Mouse (Mus musculus) Muller cell, postnatal 12 days (primary cell): ENCODE data around the gene Kif6.

Experiments
- DNase-seq: peaks from one replicate; pipeline ENCODE4 v3.0.0-alpha.2; 2015; ENCODE audit errors: inconsistent ontology term

Kif6 gene

DNA sequence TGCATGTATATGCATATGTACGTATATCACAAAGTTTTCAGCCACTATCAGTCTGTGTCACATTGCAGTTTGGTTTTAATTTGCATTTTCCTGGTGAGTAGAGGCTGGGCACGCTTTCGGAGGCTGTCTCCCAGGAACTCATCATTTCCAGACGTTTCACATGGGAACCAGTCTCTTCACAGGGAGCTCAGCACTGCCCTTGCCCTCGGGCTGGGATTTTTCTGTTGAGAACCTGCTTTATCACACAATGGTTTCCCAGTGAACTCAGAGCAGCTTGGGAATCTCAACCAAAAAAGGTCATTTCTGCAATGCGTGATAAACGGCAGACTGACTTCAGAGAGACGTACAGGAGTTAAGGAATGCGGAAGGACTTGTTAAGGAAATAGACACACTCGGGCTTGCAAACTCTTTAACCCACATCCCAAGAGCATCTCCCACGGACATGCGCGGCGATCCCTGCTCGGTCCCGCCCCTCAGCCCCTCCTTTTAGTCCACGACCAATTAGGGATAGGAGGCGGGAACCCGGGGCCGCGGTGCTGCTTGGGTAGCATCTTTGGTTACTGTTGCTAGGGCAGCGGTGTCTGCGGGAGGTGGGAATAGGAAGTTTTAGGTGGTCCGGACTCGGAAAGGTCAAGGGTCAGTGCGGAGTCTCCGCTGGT lies at the start of gene Kif6:
Kif6 (plus strand) TSS at position 560 of the 659 bp plus-strand sequence.
- peak; percentile 95 for DNase-seq

DNA sequence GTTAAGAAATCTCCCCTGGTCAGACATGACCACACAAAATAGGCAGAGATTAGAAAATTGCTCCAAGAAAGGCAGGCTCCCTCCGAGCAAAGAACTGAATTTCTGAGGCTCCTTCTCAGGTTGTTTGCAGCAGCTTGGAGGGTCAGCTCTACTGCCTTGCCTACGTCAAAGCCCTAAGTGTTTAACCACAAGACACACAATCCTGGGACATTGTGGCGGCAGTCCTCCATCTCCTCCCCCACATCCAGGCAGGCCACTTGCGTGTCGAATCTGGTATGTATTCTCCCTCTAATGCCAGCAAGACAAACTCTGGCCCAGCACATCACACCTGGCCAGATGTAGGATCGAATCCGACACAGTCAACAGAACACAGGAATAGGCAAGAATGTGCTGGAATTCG lies 46.2 kb upstream of the Kif6 start:
- no peak for DNase-seq

DNA sequence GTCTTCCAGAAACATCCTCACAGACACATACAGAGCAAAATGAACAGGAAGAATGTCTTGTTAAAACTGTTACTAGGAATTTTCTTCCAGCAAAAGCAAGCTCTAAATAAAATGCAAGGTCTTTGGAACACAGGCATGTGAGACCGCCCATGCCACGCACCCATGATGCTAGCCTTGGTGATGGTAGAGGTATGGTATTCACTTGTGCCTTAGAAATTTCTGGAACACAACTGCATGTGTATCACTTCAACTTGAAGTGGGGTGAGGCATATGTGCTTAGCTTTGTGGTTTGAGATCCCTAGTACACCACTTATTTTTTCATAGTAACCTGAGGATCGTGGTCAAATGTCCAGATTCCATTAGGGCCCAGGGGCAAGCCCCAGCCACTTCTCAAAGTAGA lies 37.6 kb upstream of the Kif6 start:
- DNase-seq = no peak

DNA sequence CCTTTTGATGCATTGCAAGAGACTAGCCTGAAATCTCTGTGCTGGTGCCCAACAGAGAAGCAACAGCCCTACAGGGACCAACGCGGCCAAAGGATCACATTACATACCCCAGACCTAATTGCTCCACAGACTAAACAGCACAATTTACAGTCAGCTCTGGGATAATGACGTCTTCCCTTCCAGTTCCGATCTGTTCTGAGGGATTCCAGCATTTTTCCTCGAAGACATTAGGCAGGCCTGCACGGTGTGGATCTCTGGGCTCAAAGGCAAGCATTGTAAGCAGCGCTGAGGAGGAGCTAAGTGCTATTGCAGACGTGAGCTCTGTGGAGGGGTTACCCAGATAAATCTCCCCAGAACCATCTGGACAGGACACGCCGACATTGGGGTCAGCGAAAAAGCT lies 32.5 kb upstream of the Kif6 start:
- no peak for DNase-seq

DNA sequence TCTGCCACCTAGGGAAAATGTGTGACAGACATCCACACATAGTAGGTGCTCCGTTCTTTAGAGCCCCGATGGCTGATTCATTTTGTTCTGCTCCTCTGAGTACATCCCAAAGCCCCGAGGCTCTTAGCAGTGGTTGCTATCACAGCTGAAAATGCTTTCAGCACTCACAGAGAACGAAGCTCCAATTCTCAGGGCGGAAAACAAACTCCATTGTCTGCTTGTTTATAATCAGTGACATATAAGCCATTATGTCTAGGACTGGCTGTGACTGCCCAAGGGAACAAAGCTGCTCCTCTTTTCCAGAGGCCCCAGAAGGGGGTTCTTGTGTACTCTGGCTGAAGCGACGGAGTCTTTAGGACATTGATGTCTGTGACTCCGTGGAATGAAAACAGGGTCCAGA lies 24.9 kb upstream of the Kif6 start:
- peak; percentile 6 for DNase-seq

DNA sequence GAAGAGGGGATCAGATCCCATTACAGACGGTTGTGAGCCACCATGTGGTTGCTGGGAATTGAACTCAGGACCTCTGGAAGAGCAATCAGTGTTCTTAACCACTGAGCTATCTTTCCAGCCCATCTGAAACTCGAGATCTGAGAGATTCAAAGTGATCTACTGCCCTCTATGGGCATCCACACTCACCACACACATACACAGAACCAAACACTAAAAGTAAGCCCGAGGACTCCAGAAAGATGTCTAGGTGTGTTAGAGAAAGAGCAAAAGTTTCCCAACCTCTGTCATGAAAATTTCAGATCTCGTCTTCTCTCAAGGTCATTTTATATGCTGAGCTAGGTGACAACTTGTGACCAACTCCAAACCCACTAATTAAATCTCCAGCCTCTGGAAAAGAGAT lies 9.5 kb upstream of the Kif6 start:
- DNase-seq = no peak

DNA sequence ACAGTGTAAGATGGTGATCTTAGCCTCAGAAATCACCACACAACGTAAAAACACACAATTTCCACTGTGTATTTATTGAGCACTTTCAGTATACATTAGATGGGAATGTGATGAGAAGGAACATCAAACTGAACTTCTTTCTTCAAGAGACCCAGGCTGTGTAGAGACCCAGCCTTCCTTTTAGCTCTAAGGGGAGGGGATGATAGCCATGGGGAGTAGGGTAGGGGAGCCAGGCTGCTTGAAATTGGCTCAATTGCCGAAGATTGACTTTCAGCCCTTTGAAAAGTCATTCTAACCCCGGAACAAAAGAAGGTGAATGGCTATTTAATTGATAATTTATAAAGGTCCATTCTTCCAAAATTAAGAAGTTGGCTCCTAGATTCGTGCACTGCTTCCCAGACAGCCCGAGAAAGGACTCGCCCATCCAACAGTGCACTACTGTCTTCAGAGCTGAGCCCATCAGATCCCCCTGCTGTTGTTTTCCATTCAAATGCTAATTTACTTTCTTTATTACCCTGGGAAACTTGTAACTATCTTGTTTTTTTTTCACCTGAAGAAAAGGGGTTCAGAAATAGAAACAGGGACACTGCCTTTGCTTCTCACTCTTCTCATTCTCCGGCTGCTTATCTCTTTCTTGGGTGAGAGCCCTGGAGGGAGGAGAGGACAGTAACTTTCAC lies 7.4 kb upstream of the Kif6 start:
- DNase-seq = peak; percentile 18

DNA sequence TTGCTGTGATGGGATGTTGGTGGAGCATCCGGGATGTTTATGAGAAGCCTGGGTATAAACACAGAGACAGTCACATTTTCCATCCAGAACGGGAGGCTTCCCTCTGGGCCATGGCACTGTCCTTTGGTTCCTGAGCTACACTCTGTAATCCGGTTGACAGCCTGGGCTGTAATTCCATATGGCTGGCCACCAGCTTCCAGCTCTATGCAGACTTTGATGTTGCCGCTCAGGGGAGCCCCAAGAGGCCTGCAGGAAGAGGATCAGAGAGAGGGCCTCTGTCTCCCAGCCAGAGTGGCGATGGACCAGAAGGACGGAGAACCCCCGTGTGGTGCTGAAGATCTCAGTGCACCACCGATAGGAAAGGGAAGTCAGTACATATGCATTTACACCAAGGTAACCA lies 4.6 kb upstream of the Kif6 start:
- no peak for DNase-seq

DNA sequence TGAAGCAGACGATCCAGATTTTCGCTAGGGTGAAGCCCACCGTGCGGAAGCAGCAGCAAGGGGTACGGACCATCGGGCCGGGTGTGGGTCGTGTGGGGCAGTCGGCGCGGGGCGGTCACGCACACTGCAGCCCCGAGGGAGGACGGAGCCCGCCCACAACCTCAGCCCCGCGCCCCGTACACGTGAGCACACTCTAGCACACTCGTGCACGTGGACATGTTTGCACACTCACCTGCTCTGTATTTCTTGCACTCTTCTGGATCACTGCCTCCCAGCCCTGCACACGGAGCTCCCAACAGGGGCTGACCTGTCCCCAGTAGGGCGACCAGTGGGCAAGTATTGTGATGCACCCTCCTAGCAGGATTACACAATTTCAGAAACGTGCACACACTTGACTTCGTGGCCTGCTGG lies 310 bp downstream of the Kif6 start:
- no peak for DNase-seq

DNA sequence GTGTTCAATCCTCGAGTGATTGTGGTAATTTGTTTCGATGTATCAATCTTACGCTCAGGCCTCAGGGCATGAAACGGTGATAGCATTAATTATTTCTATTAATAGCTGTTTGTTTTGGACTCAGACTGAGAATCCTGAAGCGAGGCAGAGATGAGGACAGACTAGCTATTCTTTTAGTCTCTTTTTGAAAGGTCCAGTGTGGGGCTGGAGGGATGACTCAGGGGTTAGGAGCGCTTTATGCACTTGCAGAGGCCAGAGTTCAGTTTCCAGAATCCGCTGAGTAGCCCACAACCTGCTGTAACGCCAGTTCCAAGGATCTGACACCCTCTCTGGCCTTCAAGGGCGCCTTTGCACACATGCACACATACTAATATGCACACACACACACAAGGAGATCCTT lies 9.6 kb downstream of the Kif6 start:
- peak; percentile 97 for DNase-seq

DNA sequence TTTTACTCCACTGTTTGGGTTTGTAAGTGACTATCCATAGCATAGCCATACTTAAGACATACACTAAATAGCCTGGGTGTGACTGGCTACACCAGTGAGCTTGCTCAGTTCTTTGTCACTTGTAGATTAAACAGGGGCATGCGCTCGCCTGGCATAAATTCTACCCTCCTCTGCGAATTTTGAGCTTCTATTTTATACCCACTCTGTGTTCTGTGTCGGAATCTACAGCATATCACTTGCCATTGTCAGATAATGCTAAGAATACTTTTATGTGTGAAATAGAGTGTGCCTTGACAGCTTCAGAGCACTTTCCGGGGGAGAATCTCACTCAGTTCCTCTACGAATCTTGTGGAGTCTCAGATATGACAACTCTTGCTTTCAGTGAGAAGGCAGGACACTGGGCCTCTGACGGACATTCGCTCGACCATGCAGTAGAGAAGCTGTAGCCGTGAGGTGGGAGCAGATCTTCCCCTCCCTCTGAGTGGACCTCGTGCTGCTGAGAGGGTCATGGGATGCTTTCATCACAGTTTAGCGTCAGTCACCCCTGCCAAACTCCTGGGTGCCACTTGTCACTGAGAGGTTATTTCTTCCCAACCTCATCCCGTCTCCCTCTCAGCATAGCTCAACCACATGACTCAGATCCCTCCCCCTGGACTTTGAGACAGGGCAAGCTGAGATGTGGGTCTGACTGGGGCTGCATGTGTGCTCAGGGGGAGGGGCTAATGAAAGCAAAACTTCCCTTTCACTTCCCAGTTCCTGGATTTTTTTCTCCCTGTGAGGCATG lies 12.3 kb downstream of the Kif6 start:
- peak; percentile 4 for DNase-seq

DNA sequence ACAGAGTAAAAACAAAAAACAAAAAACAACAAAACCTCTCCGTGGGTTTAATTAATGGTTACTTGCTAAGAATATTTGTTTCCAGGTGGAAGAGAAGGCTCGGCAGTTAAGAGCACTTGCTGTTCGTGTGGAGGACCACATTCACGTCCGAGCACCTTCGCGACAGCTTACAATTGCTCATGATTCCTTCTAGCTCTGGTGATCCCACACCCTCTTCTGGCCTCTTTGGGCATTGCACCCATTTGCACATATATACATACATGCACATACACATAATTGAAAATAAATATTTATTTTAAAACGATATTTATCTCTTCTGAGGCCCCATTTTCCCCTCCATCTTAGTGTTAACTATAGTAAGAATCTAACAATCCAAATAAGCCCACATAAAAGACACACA lies 13.9 kb downstream of the Kif6 start:
- DNase-seq = no peak

DNA sequence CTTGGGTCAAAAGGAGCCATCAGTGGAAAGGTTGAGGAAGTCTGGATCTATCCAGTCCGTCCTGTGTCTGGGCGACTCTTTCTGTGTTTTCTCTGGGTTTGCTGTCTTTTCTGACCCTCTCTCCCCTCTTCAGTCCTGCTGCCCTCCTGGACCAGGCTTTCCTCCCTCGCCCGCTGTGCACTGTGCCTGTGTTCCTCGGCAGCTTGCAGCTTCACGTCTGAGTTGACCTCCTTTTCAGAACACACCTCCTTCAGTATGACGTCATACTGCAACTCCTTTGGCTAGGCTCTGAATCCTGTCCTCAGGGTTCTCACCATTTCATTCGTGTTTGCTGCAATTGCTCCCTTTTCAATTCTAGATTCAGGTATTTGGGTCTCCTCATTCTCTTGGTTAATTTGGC lies 18.1 kb downstream of the Kif6 start:
- DNase-seq = peak; percentile 10

DNA sequence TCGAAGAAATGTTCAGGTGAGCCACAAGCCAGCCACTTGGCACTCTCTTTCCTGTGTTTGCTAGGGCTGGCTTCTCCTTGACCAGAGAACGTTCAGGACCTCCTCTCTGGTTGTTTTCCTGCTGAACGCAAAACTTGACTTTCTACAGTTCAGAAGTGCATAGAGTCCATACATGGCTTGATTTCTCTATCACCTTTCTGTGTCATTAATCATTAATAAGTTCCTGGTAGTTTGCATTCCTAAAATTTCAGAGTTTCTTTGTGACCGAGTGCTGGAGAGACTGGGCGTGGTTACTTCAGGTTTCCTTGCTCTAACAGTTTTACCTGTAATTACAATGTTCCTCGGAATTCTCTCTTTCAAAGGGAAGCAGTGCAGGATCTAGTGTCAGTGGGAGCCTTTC lies 27.0 kb downstream of the Kif6 start:
- no peak for DNase-seq

DNA sequence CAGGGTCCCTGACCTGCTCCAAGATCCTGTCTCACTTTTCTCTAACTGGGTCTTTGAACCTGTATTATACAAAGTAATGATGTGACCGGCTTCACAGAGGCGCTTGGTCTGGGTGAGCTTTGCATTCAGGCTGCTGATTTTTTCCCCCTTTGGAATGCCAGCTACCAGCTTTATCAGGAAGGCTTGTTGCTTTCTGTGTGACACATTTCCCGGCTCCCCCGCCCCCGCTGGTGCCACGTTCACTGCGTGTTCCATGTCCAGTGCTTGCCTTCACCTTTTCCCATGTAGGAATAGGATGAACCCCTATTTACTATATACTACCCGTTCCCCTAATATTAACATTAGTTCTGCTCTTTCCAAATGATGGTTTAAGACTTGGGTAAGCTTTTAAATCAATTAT lies 27.4 kb downstream of the Kif6 start:
- no peak for DNase-seq

DNA sequence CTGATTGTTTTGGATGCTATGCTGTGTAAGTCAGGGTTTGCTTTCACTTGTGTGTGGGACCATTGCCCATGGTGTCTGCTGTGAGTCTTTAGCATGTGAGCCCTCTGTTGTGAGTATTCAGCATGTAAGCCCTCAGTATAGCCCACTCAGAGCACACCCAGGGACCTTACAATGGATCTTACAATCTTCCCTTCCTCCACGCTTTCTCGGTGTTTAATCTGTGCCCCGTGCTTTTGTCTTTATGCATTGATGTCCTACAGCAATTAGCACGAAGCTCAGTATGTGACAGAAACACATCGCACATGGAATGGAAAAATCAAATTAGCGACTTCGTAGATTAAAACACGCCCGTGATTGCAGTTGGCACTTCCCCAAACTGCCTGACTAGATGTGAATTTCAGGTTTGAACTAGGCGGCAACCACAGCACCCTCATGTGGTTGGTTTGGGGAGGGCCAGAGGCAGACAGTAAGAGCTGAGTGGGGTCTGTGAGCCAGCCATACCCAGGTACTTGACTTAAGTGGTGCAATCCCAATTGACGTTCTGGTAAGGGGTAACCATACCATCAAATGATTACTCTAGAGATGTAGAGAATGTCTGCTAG lies 28.1 kb downstream of the Kif6 start:
- no peak for DNase-seq

DNA sequence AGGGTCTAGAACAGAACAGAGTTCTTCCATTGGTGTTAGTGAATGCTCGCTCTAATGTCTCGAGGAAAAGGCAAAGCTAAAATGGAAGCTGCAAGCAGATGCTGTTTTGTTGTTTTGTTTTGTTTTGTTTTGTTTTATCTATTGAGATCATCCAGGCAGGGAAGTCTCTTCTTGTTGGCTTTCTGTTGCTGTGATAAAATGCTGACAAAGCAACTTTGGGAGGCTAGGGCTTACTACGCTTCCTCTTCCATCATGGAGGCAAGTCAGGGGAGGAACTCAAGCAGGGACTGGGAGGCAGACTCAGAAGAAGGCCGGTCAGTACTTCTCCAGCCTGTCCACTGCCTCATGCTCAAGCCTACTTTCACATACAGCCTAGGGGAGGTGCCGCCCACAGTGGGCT lies 31.3 kb downstream of the Kif6 start:
- DNase-seq = no peak

DNA sequence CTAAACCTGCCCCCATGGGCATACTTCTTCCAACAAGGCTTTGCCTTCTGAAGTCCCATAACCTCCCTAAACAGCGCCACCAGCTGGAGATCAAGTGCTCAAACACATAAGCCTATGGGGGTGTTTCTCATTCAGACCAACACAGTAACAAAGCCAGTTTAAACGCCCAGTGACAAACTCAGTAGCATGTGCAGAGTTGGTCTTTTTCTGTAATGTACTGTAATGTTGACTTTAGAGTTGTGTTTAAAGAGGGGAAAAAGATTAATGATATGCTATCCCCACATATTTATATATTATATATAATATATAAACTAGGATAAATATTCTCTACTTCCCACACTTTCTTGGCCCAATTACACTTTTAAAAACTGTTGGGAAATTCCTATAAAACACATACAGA lies 34.0 kb downstream of the Kif6 start:
- DNase-seq = no peak

DNA sequence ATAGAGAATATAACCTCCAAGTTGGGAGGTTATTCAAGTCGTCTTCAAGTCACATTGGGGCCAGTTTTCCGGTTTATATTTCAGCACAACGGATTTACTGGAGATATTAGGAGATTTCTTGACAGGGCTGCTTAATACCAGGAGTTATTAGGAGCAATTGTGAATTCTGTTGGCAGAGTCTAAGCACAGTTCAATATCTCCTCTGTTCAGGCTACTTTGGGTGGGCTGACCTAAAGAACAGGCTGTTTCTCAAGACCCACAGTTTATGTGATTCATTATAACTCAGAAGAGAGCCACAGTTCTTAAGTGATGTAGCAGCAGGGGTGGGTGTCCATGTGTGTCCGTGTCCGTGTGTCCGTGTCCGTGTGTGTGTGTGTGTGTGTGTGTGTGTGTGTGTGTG lies 34.5 kb downstream of the Kif6 start:
- DNase-seq = no peak

DNA sequence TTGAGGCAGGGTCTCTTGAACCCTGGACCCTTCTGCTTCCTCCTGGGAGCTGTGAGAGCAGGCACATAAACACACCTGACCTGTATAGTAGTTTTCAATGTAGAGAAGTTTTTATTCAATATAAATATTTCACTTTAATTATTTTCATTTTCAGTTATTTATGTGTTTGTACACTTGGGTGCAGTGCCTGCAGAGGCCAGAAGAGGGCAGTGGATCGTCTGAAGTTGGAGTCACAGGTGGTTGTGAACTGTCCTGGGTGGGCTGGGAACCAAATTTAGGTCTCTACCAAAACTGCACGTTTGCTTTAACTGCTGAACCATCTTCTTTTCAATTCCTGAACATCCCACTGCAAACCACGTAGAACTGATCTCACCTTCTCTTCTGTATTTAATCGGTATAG lies 35.4 kb downstream of the Kif6 start:
- DNase-seq = no peak

DNA sequence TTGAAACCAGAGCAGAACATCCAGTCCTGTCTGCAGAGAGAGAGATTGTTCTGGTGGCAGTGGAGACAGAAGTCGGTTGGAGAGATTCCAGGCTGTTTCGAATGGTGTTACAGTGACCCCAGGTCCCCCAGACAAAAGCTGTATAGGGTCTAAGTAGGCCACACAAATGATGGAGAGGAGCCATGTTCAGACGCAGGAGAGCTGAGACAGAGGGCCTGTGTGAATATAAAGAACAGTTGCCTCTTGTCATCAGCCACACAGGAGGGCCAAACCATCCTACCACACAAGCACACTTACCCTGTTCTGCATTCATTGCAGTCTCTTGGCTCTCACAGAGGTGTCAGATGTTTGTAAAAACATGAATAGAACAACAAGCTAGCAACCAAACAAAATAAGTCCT lies 37.4 kb downstream of the Kif6 start:
- DNase-seq = peak; percentile 24

DNA sequence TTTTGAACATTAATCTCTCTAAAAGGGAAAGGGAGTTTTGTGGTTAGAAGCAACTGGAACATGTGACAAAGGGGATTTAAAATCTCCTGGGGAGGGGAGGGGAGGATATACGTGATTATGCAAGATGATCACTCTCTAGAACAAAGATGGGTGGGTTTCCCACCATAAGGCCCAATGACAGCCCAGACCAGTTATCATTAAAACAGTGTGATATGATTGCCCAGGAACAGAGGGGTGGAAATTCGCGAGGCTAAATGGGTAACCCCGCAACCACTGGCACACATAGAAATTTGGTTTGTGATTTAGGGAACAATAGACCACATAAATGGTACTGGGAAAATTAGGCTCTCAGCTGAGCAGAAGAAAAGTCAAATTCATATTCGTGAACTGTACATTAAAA lies 37.9 kb downstream of the Kif6 start:
- DNase-seq = no peak

DNA sequence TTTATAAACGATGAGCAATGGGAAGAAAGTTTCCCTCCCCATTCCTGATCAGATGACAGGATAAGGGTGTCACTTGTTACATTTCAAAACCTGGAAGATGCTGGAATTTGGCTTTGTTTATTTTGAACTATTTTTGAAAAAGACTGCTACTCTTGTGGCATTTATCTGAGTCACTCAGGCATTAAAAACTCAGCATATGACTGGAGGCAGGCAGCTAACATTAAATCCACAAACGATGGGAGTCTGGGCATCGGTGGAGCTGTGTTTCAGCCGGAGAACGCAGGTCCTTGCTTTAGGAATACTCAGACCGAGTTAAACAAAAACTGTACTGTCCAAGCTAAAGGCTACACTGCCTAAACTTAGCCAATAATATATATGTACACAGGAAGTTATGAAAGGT lies 46.7 kb downstream of the Kif6 start:
- peak; percentile 38 for DNase-seq
